Mouse (Mus musculus) embryonic facial prominence, embryonic 14.5 days (tissue): ENCODE data around the gene Aunip. TPM values are rescaled to one million over a fixed set of nuclear protein-coding genes. Genes with fewer than 3 reads are reported as not detected.
A peak's percentile ranks its signal among the peaks of the same experiment; 100 is the strongest.

Experiments
- ATAC-seq: fragments of 200-750 bp; cut with Nextera tagmentation; 2 replicates; pipeline ENCODE4 v1.8.0; 2017; ENCODE audit warnings: low read depth, moderate number of reproducible peaks, moderate TSS enrichment
- DNase-seq: peaks from one replicate; pipeline ENCODE4 v3.0.0-alpha.2; 2015; ENCODE audit warnings: low spot score
- H3K27ac ChIP-seq: fragments of 300-500 bp; sonication (generic); replicated peaks from 2 replicates; pipeline ENCODE4 v1.5.1; 2014; ENCODE audit warnings: low read depth, mild to moderate bottlenecking, low read length, moderate library complexity
- H3K27me3 ChIP-seq: fragments of 300-500 bp; sonication (generic); replicated peaks from 2 replicates; pipeline ENCODE4 v1.6.1; 2014; ENCODE audit warnings: low read length; ENCODE audit not compliant: control insufficient read depth, insufficient read depth
- H3K36me3 ChIP-seq: fragments of 300-500 bp; sonication (generic); 2 replicates; pipeline ENCODE4 v1.6.1; 2014; ENCODE audit warnings: low read length, mixed read lengths; ENCODE audit not compliant: control insufficient read depth, insufficient read depth
- H3K4me1 ChIP-seq: fragments of 300-500 bp; sonication (generic); 2 replicates; pipeline ENCODE4 v1.6.1; 2014; ENCODE audit warnings: antibody characterized with exemption, low read length; ENCODE audit not compliant: control insufficient read depth, insufficient read depth
- H3K4me2 ChIP-seq: fragments of 300-500 bp; sonication (generic); 2 replicates; pipeline ENCODE4 v1.6.1; 2014; ENCODE audit warnings: low read depth, mild to moderate bottlenecking, low read length, moderate library complexity, mixed read lengths
- H3K4me3 ChIP-seq: fragments of 300-500 bp; sonication (generic); 2 replicates; pipeline ENCODE4 v1.5.1; 2014; ENCODE audit warnings: low read depth, mild to moderate bottlenecking, low read length
- H3K9ac ChIP-seq: fragments of 300-500 bp; sonication (generic); 2 replicates; pipeline ENCODE4 v1.6.1; 2014; ENCODE audit warnings: low read depth, mild to moderate bottlenecking, low read length, moderate library complexity, mixed read lengths
- H3K9me3 ChIP-seq: fragments of 300-500 bp; sonication (generic); 2 replicates; pipeline ENCODE4 v1.6.1; 2016; ENCODE audit warnings: low read length; ENCODE audit not compliant: control insufficient read depth
- WGBS: fragments of 180-500 bp; shearing (Covaris S2); extraction: QIAGEN DNeasy Blood & Tissue Kit; methylation state at CpG from one replicate; pipeline ENCODE4 v1.1.7; 2014; 5-methylcytosine and 5-hydroxymethylcytosine counted together
- polyA plus RNA-seq: library from polyadenylated mRNA; unstranded; fragments of >200 nt; fragmentation: Nextera tagmentation; extraction: Ambion mirVana; gene quantifications from 2 replicates; pipeline ENCODE4 v1.2.1, GENCODE M21; 2014

The Aunip gene
- polyA plus RNA-seq, 1 experiment from 2014 or later = 3.9 TPM

DNA sequence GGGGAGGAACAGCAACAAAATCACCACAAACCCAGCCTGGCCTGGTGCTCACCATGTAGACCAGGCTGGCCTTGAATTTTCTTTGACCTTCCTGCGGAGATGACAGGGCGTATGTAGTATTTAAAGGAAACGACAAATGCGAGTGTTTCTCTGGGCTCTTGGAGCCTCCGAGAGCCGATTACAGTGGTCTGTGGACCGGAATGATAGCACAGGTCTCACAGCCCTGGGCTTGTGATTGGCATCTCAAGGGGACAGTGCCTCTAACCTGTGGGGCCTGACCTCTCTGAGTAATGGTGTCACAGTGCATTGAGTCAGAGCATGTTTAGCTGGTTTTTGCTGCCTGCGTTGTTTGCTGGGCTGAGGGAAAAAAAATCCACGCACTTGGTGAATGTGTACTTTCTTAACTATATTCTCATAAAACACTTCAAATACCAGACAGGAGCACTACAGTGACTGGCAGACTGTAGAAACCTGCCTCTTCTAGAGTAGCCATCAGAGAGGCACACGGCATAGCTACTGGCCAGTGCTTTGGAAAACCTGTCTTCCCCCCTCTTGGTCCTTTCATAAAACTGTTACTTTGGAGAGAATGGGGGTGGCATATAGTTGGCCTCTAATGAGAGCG is 3.6 kb downstream of the Aunip start:
- no peak overlapping the region for H3K9ac ChIP-seq
- H3K4me2 ChIP-seq = no peak overlapping the region
- no peaks in the 10 kb centered on the region for H3K9me3 ChIP-seq
- H3K4me3 ChIP-seq = no peak overlapping the region
- DNase-seq (no peak), ATAC-seq (no peak)
- no peaks in the 10 kb centered on the region for H3K36me3 ChIP-seq
- 84% methylated on average over 11 of the region's 11 CpGs for WGBS
- H3K27me3 ChIP-seq = no peaks in the 10 kb centered on the region
- H3K27ac ChIP-seq = no peak overlapping the region
- H3K4me1 ChIP-seq = peaks cover 3% of the 10 kb centered on the region; the same call in 1 of the 2 replicates

GRCm38 (mm10) chr4:134515614-134516013 is 4.8 kb downstream of the Aunip start:
- H3K4me3 ChIP-seq = no peak overlapping the region
- peaks cover 3% of the 10 kb centered on the region; the same call in 1 of the 2 replicates for H3K4me1 ChIP-seq
- H3K4me2 ChIP-seq = no peak overlapping the region
- no peaks in the 10 kb centered on the region for H3K27me3 ChIP-seq
- no peak overlapping the region for H3K27ac ChIP-seq
- 0 out of 2 replicates have a peak overlapping the region, but pooled peaks have one; percentile 25 for H3K9ac ChIP-seq
- no peak for DNase-seq
- 74% methylated on average over 7 of the region's 7 CpGs for WGBS
- no peaks in the 10 kb centered on the region for H3K36me3 ChIP-seq
- H3K9me3 ChIP-seq = no peaks in the 10 kb centered on the region
- no peak for ATAC-seq

GRCm38 (mm10) chr4:134516981-134517380 is 6.2 kb downstream of the Aunip start:
- DNase-seq (peak; percentile 23), ATAC-seq (no peak)
- no peak overlapping the region for H3K27ac ChIP-seq
- H3K27me3 ChIP-seq = no peaks in the 10 kb centered on the region
- no peak overlapping the region for H3K4me3 ChIP-seq
- 73% methylated on average over 8 of the region's 8 CpGs for WGBS
- no peak overlapping the region for H3K4me2 ChIP-seq
- H3K4me1 ChIP-seq = no peaks in the 10 kb centered on the region; the same call in 1 of the 2 replicates
- no peak overlapping the region for H3K9ac ChIP-seq
- H3K9me3 ChIP-seq = no peaks in the 10 kb centered on the region
- no peaks in the 10 kb centered on the region for H3K36me3 ChIP-seq

DNA sequence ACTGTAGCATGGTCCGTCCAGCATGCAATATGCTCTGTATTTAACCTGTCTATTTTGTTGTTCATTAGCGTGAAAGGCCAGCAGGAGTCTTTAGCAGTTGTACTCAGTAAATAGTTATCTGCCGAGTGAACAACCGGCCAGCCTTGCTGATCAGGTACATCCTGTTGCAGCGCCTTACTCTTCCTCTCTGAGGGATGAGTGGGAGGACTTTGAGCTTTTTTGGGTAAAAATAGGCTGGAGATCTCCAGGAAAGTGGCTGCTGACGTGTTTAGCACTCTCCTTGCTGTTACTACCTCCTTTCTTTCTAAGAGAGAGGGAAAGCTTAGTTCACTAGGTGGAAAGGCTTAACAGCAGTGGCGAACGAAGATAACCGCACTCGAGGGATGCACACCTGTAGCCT is 6.9 kb downstream of the Aunip start:
- WGBS = 91% methylated on average over 10 of the region's 10 CpGs
- ATAC-seq = no peak
- H3K27me3 ChIP-seq = no peaks in the 10 kb centered on the region
- H3K4me3 ChIP-seq = no peak overlapping the region
- no peak for DNase-seq
- H3K36me3 ChIP-seq = no peaks in the 10 kb centered on the region
- no peaks in the 10 kb centered on the region for H3K4me1 ChIP-seq
- H3K4me2 ChIP-seq = no peak overlapping the region
- no peak overlapping the region for H3K9ac ChIP-seq
- no peaks in the 10 kb centered on the region for H3K9me3 ChIP-seq
- H3K27ac ChIP-seq = no peak overlapping the region

DNA sequence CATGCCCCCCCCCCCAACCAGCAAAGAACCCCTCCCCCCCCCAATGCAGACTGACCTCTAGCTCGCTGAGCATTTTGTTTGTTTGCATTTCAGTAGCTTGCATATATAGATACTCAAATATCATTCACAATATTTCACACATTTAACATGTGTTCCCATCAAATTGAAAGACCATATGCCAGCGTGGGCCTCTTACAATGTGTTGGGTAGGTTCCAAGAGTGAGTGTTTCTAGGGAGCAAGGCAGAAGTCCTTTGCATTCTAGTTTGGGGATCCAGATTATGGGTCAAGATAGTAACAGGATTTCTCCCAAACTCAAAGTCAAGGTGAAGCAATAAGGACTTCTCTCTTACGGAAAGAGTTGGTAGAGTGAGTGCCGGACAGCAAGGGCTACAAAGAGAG is 7.7 kb downstream of the Aunip start:
- no peak overlapping the region for H3K4me3 ChIP-seq
- DNase-seq = no peak
- H3K27me3 ChIP-seq = no peaks in the 10 kb centered on the region
- H3K27ac ChIP-seq = no peak overlapping the region
- H3K4me2 ChIP-seq = no peak overlapping the region
- WGBS = 90% methylated on average over 4 of the region's 4 CpGs
- ATAC-seq = no peak
- H3K4me1 ChIP-seq = no peaks in the 10 kb centered on the region
- H3K36me3 ChIP-seq = peaks cover 5% of the 10 kb centered on the region; the same call in 1 of the 2 replicates
- no peaks in the 10 kb centered on the region for H3K9me3 ChIP-seq
- H3K9ac ChIP-seq = no peak overlapping the region

- ATAC-seq (no peak), DNase-seq (no peak)
- H3K27me3 ChIP-seq = no peaks in the 10 kb centered on the region
- peaks cover 10% of the 10 kb centered on the region for H3K36me3 ChIP-seq
- H3K9ac ChIP-seq = no peak overlapping the region
- no peaks in the 10 kb centered on the region for H3K9me3 ChIP-seq
- no peaks in the 10 kb centered on the region for H3K4me1 ChIP-seq
- H3K4me3 ChIP-seq = no peak overlapping the region
- H3K4me2 ChIP-seq = no peak overlapping the region
- H3K27ac ChIP-seq = no peak overlapping the region
Measured at GRCm38 (mm10) chr4:134519281-134519680, 8.5 kb downstream of the Aunip start.

- no peak overlapping the region for H3K4me3 ChIP-seq
- no peaks in the 10 kb centered on the region for H3K27me3 ChIP-seq
- no peak overlapping the region for H3K9ac ChIP-seq
- 88% methylated on average over 4 of the region's 4 CpGs for WGBS
- no peaks in the 10 kb centered on the region for H3K4me1 ChIP-seq
- ATAC-seq (no peak), DNase-seq (no peak)
- no peaks in the 10 kb centered on the region for H3K9me3 ChIP-seq
- no peak overlapping the region for H3K4me2 ChIP-seq
- peaks cover 47% of the 10 kb centered on the region for H3K36me3 ChIP-seq
- no peak overlapping the region for H3K27ac ChIP-seq
Measured at GRCm38 (mm10) chr4:134523447-134523846, 12.6 kb downstream of the Aunip start.

GRCm38 (mm10) chr4:134525806-134526205 is 15.0 kb downstream of the Aunip start:
- peak; percentile 57; the same call in 1 of the 2 replicates for ATAC-seq
- peaks cover 69% of the 10 kb centered on the region for H3K36me3 ChIP-seq

GRCm38 (mm10) chr4:134526220-134526619 is 15.4 kb downstream of the Aunip start:
- DNase-seq (no peak), ATAC-seq (no peak)
- H3K27ac ChIP-seq = no peak overlapping the region
- H3K9ac ChIP-seq = no peak overlapping the region
- 71% methylated on average over 5 of the region's 5 CpGs for WGBS
- no peaks in the 10 kb centered on the region for H3K9me3 ChIP-seq
- no peak overlapping the region for H3K4me2 ChIP-seq
- H3K4me3 ChIP-seq = no peak overlapping the region
- peaks cover 73% of the 10 kb centered on the region for H3K36me3 ChIP-seq
- no peaks in the 10 kb centered on the region for H3K4me1 ChIP-seq
- no peaks in the 10 kb centered on the region for H3K27me3 ChIP-seq

More at GRCm38 (mm10) chr4:134525806-134526205, 15.0 kb downstream of the Aunip start:
- Histone ChIP-seq H3K4me2 (no peak overlapping the region), H3K9ac (no peak overlapping the region), H3K4me1 (no peaks in the 10 kb centered on the region), H3K27ac (no peak overlapping the region), H3K4me3 (no peak overlapping the region), H3K27me3 (no peaks in the 10 kb centered on the region), H3K9me3 (no peaks in the 10 kb centered on the region)
- WGBS = 67% methylated on average over 5 of the region's 5 CpGs
- peak; percentile 30 for DNase-seq
